Mouse (Mus musculus): ENCODE results near the gene Nos1ap. TPM values are rescaled to one million over a fixed set of nuclear protein-coding genes. Genes with fewer than 3 reads are reported as not detected.

The Nos1ap gene
- polyA plus RNA-seq, 1 experiment from 2014 or later: 14.6 TPM

DNA sequence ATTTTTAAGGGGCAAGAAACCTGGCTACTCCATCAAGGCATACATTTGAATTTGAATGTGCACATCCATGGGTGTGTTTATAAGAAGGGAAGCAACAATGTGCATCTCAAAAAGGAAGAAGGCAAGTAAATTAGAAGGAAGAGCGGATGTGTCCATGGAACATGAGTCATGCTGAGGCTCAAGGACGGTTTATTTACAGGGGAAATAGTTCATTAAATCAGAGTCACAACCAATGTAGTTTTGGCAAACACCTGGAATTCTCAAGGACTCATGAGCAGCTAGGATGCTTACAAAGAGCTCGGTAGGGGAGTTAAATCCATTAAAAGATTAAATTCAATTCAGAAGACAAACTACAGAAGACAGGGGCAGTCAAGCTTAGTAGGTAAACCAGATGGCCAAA, 169.7 kb downstream of the Nos1ap start:
- Histone ChIP-seq H3K9me3 (replicated peaks; ENCODE audit: control insufficient read depth, low read length) (no peaks in the 10 kb centered on the region), H3K36me3 (ENCODE audit: control insufficient read depth, insufficient read depth) (no peaks in the 10 kb centered on the region), H3K9ac (ENCODE audit: low read length) (no peak overlapping the region), H3K4me3 (ENCODE audit: low read length) (no peak overlapping the region), H3K27ac (ENCODE audit: low read length) (no peak overlapping the region), H3K4me1 (ENCODE audit: control insufficient read depth, insufficient read depth, low read length) (no peaks in the 10 kb centered on the region), H3K4me2 (ENCODE audit: low read depth, low read length) (no peak overlapping the region), H3K27me3 (ENCODE audit: control insufficient read depth, insufficient read depth, low read length) (no peaks in the 10 kb centered on the region)
- no peak for ATAC-seq (replicated peaks; ENCODE audit: extremely low read depth, insufficient read depth, low FRiP score)
- WGBS: 88% methylated on average over 3 of the region's 3 CpGs

DNA sequence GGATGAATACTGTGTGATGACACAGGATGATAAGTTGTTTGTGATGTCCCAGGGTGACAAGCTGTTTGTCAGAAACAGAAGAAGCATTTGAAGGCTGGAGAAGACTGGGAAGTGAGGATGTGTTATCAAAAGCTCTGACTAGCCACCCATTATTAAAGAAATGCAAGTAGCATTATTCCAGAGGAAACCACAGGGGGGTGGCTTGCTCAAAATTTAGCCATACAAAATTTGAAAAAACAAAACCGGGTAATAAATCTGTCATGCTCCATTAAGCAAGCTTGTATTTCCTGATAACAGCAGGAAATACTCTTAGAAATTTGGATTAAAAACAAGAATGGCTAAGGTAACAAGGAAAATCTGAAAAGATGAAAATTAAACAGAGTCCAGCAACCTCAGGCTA, 171.5 kb downstream of the Nos1ap start:
- Histone ChIP-seq H3K9ac (ENCODE audit: low read length) (no peak overlapping the region), H3K27ac (ENCODE audit: low read length) (no peak overlapping the region), H3K9me3 (replicated peaks; ENCODE audit: control insufficient read depth, low read length) (no peaks in the 10 kb centered on the region), H3K4me1 (ENCODE audit: control insufficient read depth, insufficient read depth, low read length) (no peaks in the 10 kb centered on the region), H3K36me3 (ENCODE audit: control insufficient read depth, insufficient read depth) (no peaks in the 10 kb centered on the region), H3K4me2 (ENCODE audit: low read depth, low read length) (no peak overlapping the region), H3K4me3 (ENCODE audit: low read length) (no peak overlapping the region), H3K27me3 (ENCODE audit: control insufficient read depth, insufficient read depth, low read length) (no peaks in the 10 kb centered on the region)
- WGBS: 56% methylated on average over 1 of the region's 1 CpGs
- ATAC-seq (replicated peaks; ENCODE audit: extremely low read depth, insufficient read depth, low FRiP score): no peak

DNA sequence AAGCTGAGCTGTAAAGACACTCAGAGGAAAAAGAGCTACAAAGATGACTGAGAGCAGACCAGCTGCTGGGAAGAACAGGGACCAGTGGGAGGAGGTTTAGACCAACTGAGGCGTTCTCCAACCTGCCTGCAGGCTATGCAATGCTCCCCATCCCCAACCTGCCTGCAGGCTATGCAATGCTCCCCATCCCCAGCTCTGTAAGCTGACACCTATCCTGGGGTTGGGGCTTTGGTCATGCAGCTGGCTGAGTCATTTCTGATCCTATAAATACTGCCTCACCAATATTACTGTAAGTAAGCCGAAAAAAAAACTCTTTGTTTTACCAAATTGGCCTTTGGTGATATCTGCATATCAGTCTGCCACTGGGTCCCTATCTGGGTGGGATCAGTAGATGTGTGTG, 172.7 kb downstream of the Nos1ap start:
- Histone ChIP-seq H3K9ac (ENCODE audit: low read length) (no peak overlapping the region), H3K4me3 (ENCODE audit: low read length) (no peak overlapping the region), H3K4me1 (ENCODE audit: control insufficient read depth, insufficient read depth, low read length) (peaks cover under 1% of the 10 kb centered on the region), H3K9me3 (replicated peaks; ENCODE audit: control insufficient read depth, low read length) (no peaks in the 10 kb centered on the region), H3K4me2 (ENCODE audit: low read depth, low read length) (no peak overlapping the region), H3K27ac (ENCODE audit: low read length) (no peak overlapping the region), H3K36me3 (ENCODE audit: control insufficient read depth, insufficient read depth) (no peaks in the 10 kb centered on the region), H3K27me3 (ENCODE audit: control insufficient read depth, insufficient read depth, low read length) (no peaks in the 10 kb centered on the region)
- WGBS: 67% methylated on average over 2 of the region's 2 CpGs
- no peak for ATAC-seq (replicated peaks; ENCODE audit: extremely low read depth, insufficient read depth, low FRiP score)

DNA sequence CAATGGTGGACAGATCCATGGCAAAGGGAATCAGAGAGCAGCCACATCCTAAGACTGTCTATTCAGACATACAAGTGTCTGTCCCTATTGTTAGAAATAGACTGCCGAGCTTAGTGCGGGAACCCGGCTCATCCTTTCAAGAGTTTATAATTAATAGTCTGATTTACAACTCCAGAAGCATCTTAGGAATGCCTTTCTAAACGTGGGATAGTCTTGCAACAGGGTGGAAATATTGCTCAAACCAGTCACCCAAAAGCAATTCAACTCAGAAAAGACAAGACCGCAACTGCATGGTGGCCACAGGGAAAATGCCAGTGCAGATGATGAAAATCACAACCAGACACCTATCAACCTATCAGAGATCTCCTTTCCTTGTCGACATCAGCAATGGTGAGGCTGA, 173.5 kb downstream of the Nos1ap start:
- Histone ChIP-seq H3K4me1 (ENCODE audit: control insufficient read depth, insufficient read depth, low read length) (peaks cover 4% of the 10 kb centered on the region), H3K4me2 (ENCODE audit: low read depth, low read length) (no peak overlapping the region), H3K9me3 (replicated peaks; ENCODE audit: control insufficient read depth, low read length) (no peaks in the 10 kb centered on the region), H3K27me3 (ENCODE audit: control insufficient read depth, insufficient read depth, low read length) (no peaks in the 10 kb centered on the region), H3K36me3 (ENCODE audit: control insufficient read depth, insufficient read depth) (no peaks in the 10 kb centered on the region), H3K4me3 (ENCODE audit: low read length) (no peak overlapping the region), H3K9ac (ENCODE audit: low read length) (no peak overlapping the region), H3K27ac (ENCODE audit: low read length) (no peak overlapping the region)
- 63% methylated on average over 6 of the region's 6 CpGs for WGBS
- no peak for ATAC-seq (replicated peaks; ENCODE audit: extremely low read depth, insufficient read depth, low FRiP score)

DNA sequence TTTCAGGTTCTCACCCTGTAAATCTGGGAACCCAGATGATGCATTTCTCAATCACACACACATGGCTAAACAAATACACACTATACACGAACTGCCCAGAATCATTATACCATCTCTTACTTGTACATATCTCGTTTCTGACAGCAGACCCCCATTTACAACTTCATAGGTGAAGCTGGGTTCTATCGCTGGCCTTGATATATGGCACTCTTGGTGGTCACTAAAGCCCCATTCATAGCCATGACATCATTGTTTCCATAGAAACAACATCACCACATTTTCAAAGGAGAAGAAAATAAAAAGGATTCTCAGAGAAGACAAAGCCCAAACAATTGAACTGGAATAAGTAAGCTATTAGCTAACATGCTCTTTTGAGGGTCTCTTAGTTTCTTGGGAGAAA, 174.3 kb downstream of the Nos1ap start:
- 79% methylated on average over 3 of the region's 3 CpGs for WGBS
- no peak overlapping the region for H3K9ac ChIP-seq (ENCODE audit: low read length)

DNA sequence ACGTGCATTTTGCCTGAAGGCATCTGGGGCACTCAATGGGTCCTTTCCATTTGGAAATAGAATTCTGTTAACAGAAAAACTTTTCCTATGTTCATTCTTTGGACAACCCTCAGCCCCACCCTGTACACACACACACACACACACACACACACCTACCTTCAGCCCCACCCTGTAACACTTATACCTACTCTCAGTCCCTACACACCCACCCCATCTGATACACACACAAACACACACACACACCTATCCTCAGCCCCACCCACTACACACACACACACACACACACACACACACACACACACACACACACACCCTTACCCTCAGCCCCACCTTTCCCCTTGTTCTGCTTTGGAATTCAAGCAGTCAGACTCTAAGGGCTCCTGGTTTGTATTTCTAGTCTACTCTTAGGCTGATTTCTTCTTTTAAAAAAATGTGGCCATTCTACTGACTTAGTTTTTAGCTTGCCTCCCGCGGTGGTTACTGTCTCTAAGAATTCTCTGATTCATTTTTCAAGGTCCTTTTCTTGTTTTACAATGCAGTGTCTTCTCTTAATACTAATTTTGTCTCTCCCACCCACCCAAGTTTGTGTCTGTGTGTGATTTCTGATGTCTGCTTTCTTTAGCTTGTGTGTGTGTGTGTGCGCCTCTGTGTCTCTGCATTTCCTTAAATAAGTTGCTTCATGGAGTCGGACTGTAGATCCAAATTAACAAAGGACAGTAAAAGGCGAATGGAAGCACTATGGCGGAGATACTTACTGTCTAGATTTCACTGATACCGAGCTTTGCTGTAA, 179.1 kb downstream of the Nos1ap start:
- no peak overlapping the region for H3K27ac ChIP-seq (ENCODE audit: low read length)

More for the DNA sequence above, 174.3 kb downstream of the Nos1ap start:
- H3K9me3 ChIP-seq (replicated peaks; ENCODE audit: control insufficient read depth, low read length): no peaks in the 10 kb centered on the region
- H3K4me1 ChIP-seq (ENCODE audit: control insufficient read depth, insufficient read depth, low read length): peaks cover 4% of the 10 kb centered on the region
- H3K36me3 ChIP-seq (ENCODE audit: control insufficient read depth, insufficient read depth): no peaks in the 10 kb centered on the region
- ATAC-seq (replicated peaks; ENCODE audit: extremely low read depth, insufficient read depth, low FRiP score): no peak
- no peak overlapping the region for H3K4me3 ChIP-seq (ENCODE audit: low read length)
- H3K27me3 ChIP-seq (ENCODE audit: control insufficient read depth, insufficient read depth, low read length): no peaks in the 10 kb centered on the region
- H3K27ac ChIP-seq (ENCODE audit: low read length): no peak overlapping the region
- no peak overlapping the region for H3K4me2 ChIP-seq (ENCODE audit: low read depth, low read length)

DNA sequence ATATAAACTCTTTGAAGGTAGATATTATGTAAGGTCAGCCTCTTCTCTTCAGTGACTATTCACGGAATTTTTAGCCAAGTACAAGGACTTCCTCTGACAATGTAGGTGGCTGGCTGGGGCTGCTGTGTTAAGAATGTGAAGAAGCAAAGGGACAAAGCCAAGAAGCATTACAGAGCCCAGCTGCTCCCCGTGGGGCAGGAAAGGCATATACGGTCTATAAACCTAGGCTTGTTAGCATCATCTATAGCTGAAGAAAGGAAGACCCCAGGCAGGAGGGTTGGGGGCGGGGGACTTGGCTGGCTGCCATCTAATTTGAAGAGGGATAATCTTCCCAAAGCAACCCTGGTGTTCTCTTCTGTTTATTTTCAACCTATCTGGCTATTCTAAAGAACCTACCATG, 180.6 kb downstream of the Nos1ap start:
- H3K9ac ChIP-seq (ENCODE audit: low read length): no peak overlapping the region
- no peak for ATAC-seq (replicated peaks; ENCODE audit: extremely low read depth, insufficient read depth, low FRiP score)
- no peaks in the 10 kb centered on the region for H3K27me3 ChIP-seq (ENCODE audit: control insufficient read depth, insufficient read depth, low read length)
- peaks cover 22% of the 10 kb centered on the region for H3K4me1 ChIP-seq (ENCODE audit: control insufficient read depth, insufficient read depth, low read length)
- H3K36me3 ChIP-seq (ENCODE audit: control insufficient read depth, insufficient read depth): no peaks in the 10 kb centered on the region
- no peak overlapping the region for H3K27ac ChIP-seq (ENCODE audit: low read length)
- 30% methylated on average over 4 of the region's 4 CpGs for WGBS
- no peaks in the 10 kb centered on the region for H3K9me3 ChIP-seq (replicated peaks; ENCODE audit: control insufficient read depth, low read length)
- no peak overlapping the region for H3K4me2 ChIP-seq (ENCODE audit: low read depth, low read length)
- no peak overlapping the region for H3K4me3 ChIP-seq (ENCODE audit: low read length)

More for the DNA sequence above, 179.1 kb downstream of the Nos1ap start:
- no peak overlapping the region for H3K9ac ChIP-seq (ENCODE audit: low read length)
- no peak overlapping the region for H3K4me2 ChIP-seq (ENCODE audit: low read depth, low read length)
- no peak for ATAC-seq (replicated peaks; ENCODE audit: extremely low read depth, insufficient read depth, low FRiP score)
- no peaks in the 10 kb centered on the region for H3K27me3 ChIP-seq (ENCODE audit: control insufficient read depth, insufficient read depth, low read length)
- H3K4me3 ChIP-seq (ENCODE audit: low read length): no peak overlapping the region
- WGBS: 81% methylated on average over 8 of the region's 8 CpGs
- H3K4me1 ChIP-seq (ENCODE audit: control insufficient read depth, insufficient read depth, low read length): peaks cover 19% of the 10 kb centered on the region
- no peaks in the 10 kb centered on the region for H3K36me3 ChIP-seq (ENCODE audit: control insufficient read depth, insufficient read depth)
- no peaks in the 10 kb centered on the region for H3K9me3 ChIP-seq (replicated peaks; ENCODE audit: control insufficient read depth, low read length)

DNA sequence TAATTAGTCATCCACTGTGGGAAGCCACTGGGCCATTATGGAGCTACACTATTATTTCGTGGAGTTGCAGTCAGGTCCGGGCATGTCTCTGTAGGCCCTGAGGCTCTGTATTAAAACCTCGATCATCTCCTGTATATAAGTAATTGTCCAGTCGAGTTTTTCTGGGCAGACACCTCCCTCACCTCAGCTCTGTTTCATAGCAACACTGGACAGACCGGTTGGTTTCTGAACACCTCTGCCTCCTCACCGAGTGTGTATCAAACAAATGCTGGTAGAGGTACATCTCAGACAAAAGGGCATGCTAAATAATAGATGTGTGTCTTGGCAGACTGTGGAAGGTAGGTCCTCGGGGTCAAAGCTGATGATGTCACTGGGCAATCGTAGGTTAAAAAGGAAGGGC, 182.7 kb downstream of the Nos1ap start:
- H3K4me3 ChIP-seq (ENCODE audit: low read length): no peak overlapping the region
- no peaks in the 10 kb centered on the region for H3K36me3 ChIP-seq (ENCODE audit: control insufficient read depth, insufficient read depth)
- no peaks in the 10 kb centered on the region for H3K9me3 ChIP-seq (replicated peaks; ENCODE audit: control insufficient read depth, low read length)
- ATAC-seq (replicated peaks; ENCODE audit: extremely low read depth, insufficient read depth, low FRiP score): no peak
- 74% methylated on average over 8 of the region's 8 CpGs for WGBS
- H3K4me1 ChIP-seq (ENCODE audit: control insufficient read depth, insufficient read depth, low read length): peaks cover 26% of the 10 kb centered on the region
- no peaks in the 10 kb centered on the region for H3K27me3 ChIP-seq (ENCODE audit: control insufficient read depth, insufficient read depth, low read length)
- H3K27ac ChIP-seq (ENCODE audit: low read length): no peak overlapping the region
- no peak overlapping the region for H3K4me2 ChIP-seq (ENCODE audit: low read depth, low read length)
- no peak overlapping the region for H3K9ac ChIP-seq (ENCODE audit: low read length)

DNA sequence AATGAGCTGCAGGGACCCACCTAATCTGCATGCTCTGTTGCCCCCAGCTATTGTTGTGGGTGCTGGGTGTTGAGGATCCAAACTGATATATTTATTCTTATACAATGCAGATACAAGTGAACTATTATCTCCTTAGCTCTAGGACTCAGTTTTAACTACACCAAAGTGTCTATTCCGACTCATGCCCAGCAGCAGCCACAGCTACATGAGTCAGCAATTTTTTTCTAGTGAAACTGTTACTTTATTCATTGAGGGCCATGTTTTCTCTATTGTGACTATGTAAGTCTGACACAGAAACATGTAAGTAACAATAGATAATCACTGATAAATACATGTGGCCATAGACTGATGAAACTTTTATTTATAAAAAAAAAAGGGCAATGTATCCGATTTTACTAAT, 184.5 kb downstream of the Nos1ap start:
- no peak for ATAC-seq (replicated peaks; ENCODE audit: extremely low read depth, insufficient read depth, low FRiP score)
- Histone ChIP-seq H3K27ac (ENCODE audit: low read length) (no peak overlapping the region), H3K27me3 (ENCODE audit: control insufficient read depth, insufficient read depth, low read length) (no peaks in the 10 kb centered on the region), H3K9me3 (replicated peaks; ENCODE audit: control insufficient read depth, low read length) (no peaks in the 10 kb centered on the region), H3K4me2 (ENCODE audit: low read depth, low read length) (no peak overlapping the region), H3K4me3 (ENCODE audit: low read length) (no peak overlapping the region), H3K36me3 (ENCODE audit: control insufficient read depth, insufficient read depth) (no peaks in the 10 kb centered on the region), H3K4me1 (ENCODE audit: control insufficient read depth, insufficient read depth, low read length) (peaks cover 29% of the 10 kb centered on the region), H3K9ac (ENCODE audit: low read length) (no peak overlapping the region)
- WGBS: 73% methylated on average over 2 of the region's 2 CpGs
